Mouse (Mus musculus) neural tube, embryonic 10.5 days (tissue): ENCODE data around the gene Fgf11.
A peak's percentile ranks its signal among the peaks of the same experiment; 100 is the strongest.

Experiments
- DNase-seq: peaks from one replicate; pipeline ENCODE4 v3.0.0-alpha.2; 2017; ENCODE audit warnings: low spot score; ENCODE audit errors: extremely low spot score

Fgf11 gene

DNA sequence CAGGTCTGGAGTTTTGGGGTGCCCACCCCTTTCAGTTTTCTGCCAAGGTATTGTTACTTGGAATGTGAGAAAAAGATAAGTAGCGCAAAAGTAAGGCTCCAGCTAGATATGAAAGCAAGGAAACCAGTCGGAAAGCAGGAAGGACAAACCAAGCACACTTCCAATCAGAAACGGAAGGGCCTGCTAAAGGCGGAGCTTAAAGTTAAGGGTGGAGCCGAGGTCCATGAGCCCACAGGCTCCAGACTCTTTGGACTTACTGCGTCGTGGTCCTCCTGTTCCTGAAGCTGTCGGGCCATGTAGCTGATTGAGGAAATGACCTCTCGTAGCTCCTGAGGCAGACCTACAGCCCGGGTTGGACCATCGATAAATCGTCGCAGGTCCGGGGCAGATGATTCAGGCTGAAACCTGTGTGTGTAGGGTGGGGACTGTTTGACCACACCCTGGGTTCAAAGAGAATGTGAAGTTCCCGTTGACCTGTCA lies 16.8 kb downstream of the Fgf11 start:
- DNase-seq: no peak

DNA sequence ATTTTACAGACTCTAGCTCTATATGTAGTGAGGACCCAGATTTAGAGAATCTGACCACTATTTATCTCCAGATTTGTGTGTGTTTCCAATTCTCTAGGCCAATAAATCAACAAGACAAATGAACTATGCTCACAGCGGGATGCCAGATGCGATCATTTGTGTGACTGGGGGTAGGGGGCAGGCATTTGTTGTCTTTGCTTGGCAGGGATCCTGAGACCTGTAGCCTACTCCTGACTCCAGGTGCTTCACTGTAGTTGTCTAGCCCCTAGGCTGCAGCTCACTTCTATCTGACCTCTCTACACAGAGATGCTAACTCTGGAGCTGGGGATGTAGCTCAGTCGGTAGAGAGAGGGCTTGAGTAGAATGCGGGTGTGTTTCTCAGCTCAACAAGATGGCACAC lies 19.8 kb downstream of the Fgf11 start:
- DNase-seq: no peak

DNA sequence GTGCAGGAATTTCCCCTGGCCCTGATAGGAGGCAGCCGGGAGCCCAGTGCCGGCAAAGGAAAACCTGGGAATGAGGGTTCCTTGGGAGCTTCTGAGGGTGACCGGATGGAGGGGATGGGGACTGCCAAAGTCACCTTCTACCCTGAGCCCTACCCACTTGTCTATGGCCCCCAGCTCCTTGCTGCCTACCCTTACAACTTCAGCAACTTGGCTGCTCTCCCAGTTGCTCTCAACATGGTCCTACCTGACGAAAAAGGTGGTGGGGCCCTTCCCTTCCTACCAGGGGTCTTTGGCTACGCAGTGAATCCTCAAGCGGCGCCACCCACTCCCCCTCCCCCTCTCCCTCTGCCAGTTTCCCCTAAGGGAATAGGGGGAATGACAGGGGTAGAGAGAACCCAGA lies 22.7 kb downstream of the Fgf11 start:
- DNase-seq: no peak

DNA sequence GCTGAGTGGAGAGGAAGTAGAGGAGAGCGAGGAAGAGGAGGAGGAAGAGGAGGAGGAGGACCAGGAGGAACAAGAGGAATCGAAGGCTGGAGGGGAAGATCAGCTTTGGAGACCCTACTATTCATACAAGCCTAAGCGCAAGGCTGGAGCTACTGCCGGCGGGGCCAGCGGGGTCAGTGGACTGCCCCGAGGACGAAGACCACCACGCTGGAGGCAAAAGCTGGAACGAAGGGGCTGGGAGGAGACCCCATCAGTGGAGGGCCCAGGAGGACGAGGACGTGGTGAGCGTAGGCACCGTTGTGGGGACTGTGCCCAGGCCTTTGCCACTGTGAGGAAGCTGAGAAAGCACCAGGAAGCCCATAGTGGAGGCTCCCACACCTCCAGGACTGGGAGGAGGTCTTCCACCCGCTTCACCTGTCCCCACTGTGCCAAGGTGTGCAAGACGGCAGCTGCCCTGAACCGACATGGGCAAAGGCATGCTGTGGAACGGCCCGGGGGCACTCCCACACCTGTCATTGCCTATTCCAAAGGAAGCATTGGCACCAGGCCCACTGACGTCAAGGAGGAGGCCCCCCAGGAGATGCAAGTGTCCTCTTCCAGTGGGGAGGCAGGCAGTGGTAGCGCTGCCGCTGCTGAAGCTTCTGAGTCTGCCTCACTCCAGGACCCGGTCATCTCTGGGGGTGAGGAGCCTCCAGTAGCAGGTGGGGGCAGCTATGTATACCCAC lies 23.2 kb downstream of the Fgf11 start:
- DNase-seq: no peak

DNA sequence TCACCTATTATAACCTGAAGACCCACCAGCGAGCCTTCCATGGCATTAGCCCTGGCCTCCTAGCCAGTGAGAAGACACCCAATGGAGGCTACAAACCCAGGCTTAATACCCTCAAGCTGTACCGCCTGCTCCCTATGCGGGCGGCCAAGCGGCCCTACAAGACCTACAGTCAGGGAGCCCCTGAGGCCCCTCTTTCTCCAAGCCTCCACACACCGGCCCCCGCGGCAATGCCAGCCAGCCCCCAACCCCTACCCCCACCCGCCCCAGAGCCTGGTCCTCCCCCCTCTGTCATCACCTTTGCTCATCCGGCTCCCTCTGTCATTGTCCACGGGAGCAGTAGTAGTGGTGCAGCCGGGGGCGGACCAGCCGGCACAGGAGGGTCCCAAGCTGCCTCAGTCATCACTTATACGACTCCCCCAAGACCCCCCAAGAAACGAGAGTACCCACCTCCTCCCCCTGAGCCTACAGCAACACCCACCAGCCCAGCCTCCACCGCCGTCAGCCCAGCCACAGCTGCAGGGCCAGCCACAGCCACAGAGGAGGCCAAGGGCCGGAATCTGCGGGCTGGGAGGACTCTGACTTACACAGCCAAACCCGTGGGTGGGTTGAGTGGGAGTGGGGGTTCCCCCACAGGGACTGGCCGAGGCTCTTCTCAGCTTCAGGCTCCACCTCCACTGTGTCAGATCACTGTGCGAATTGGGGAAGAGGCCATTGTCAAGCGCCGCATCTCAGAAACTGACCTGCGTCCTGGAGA lies 24.0 kb downstream of the Fgf11 start:
- DNase-seq: no peak

DNA sequence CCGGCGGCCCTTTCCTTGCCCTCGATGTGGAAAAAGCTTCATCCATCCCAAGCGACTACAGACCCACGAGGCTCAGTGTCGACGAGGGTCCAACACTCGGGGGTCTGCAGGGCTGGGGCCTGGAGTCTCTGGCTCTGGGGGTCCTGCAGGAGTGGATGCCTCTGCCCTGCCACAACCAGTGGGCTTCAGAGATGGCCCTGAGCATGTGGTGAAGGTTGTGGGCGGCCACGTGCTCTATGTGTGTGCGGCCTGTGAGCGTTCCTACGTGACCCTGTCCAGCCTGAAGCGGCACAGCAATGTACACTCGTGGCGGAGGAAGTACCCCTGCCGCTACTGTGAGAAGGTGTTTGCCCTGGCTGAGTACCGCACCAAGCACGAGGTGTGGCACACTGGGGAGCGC lies 25.2 kb downstream of the Fgf11 start:
- no peak for DNase-seq

DNA sequence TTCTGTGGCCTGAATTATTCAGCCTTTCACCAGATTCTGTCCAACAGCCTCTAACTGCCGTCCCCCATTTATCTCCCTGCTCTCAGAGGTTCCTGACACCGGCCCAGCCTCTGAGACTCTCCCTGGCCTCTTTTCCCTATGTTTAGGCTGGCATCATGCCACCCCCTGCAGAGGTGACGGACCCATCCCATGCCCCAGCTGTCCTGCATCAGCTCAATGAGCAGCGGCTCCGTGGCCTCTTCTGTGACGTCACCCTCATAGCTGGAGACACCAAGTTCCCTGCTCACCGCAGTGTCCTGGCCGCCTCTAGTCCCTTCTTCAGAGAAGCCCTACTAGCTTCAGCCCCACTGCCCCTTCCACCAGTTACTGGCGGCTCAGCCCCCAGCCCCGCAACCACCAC lies 25.9 kb downstream of the Fgf11 start:
- no peak for DNase-seq

DNA sequence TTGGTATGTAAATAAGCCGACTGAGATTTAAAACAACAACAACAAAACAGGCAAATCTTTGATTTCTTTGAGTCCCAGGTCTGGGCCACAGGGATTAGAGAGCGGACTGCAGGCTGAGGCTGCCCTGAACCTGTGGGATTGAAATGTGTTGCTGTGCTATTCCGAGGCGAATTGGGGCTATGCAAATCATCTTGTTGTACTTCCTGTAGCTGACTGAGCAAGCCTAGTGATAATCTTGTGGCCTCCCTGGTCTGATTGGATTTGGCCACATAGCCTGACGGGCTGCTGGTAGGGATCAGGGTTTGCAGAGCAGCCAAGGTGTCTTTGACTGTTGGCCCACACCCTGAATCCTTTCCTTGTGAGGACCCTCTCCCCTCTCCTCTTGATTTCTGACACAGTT lies 26.7 kb downstream of the Fgf11 start:
- DNase-seq: no peak

DNA sequence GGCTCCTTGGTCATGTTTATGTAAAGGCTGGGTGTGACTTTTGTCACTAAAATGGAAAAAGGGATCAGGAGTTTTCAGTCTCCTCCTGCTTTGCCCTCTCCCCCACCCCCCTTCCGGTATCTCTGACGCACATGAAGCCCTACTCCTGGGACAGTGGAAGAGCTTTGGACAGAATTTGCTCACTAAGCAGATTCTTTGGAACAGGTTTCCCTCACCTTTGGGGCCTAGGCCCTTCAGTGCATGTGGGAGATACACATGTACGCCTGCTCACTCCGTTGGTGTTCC lies 34.1 kb downstream of the Fgf11 start:
- DNase-seq: no peak

DNA sequence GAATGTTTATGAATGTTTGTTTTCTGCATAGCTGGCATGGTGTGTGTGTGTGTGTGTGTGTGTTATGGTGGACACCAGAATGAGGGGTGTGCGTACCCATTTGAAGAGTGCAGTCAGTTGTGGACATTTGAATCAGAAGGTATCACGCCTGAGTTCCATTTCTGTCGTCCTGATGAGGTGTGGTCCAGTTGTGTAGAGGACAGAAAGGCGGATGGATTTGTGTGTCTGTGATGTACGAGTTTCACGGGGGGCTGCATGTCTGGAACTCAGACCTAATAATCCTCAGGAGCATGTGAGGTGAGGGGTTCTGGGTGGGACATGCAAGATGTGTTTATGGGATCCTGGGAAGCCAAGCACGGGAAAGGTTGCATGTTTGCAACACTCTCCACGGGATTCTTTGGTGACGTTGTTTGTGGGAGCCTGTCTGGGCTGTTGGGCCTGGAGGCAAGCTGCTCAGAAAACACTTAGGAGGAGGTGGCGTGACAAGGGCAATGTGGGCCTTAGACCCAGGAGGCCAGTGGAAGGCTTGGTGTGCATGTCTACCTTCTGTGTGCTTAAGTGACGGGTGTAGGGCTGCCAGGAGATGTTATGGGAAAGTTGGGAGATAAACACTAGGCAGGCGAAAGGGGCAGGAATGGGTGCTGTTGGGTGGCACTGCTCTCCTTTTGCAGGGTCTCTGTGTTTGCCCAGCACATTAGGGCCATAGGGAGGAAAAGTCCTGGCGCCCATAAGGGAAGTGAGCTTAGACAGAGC lies 34.6 kb downstream of the Fgf11 start:
- no peak for DNase-seq

DNA sequence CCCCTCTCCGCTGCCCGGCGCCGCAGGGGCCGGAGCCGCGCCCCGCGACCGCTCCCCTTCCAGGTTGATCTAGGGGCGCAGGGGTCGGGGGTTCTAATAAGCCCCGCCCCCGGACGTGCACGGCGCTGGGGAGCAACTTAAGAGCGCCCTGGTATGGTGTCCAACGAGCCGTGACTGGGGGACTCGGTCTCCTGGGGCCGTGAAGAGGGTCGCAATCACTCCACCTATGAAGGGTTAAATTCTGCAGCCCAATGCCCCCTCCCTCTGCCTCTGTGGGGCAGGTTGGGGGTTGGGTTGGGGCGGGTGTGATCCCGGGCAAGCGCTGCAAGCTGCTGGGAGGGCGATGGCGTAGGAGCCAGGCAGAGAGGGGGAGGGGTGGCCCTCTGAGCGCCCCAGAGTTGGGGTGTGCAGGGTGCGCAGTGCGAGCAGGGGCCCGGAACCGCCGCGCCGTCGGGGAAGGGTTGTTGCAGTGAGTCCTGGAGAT lies 35.5 kb downstream of the Fgf11 start:
- peak; percentile 58 for DNase-seq

DNA sequence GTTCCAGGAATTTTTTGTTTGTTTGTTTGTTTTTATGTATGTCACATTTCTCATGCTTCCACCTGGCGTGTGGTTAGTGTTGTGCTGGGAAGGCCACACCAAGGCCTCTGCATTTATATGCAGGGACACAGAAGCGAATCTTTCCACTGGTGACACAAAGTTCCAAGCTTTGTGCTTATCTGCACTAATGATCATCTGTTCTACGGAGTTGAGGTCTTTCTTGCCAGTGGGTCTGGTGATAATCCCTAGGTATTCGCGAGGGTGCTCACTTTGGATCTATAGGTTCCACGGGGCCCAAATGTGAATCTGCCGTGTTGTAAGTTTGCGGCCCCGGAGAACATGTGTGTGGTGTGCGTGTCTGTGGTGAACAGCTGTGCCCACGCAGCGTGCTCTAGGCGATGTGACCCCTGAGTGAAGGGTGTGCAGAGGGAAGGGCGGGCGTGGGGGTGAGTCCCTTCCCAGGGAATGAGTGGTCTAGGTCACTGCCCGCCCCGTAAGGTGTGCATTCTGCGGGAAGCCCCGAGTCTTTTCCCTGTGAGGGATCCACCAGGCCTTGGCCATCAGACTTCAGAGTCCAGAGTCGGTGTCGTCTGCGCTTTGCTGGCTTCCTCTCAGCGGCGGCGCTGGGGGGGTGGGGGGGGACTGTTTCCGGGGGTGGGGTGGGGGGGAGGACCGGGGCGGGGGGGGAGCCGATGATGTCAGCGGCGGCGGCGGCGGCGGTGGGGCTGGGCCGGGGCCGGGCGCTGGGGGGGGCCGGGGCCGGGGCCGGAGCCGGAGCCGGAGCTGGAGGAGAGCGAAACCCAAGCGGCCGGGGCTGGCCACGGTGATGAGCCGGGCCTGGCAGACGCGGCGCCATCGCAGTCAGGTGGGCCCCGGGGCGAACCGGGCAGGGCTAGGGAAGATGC lies 36.2 kb downstream of the Fgf11 start, which contains the start of gene Zbtb4:
Zbtb4 (plus strand) TSS at position 692 of the 905 bp plus-strand sequence.
- DNase-seq: peak; percentile 50

DNA sequence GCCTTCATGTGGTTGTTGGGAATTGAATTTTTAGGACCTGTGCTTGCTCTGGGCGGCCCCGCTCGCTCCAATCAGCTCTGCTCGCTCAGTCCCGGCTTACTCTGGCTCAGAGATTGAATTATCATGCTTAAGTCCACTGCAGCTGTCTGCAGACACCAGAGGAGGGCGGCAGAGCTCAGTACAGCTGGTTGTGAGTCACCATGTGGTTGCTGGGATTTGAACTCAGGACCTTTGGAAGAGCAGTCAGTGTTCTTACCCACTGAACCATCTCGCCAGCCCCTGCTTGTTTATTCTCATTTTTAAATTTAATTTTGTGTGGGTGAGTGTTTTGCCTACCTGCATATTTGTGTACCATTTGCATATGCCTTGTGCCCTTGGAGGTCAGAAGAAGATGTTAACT lies 38.1 kb downstream of the Fgf11 start:
- DNase-seq: no peak

DNA sequence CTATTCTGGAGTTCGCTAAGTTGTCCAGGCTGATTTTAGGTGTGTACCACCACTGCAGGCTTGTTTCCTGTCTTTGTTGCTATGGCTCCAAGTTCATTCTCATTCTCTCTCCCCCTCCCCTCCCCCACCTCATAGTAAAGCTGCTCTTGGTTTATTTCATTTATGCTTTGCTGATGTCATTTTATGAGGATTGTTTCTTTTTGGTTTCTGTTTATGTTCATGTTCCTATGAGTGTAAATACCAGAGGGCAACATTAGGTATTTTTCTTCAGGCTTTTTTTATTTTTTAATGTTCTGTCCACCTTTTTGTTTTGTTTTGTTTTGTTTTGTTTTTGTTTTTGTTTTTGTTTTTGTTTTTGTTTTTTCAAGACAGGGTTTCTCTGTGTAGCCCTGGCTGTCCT lies 39.8 kb downstream of the Fgf11 start, which contains the start of gene Slc35g3:
Slc35g3 (minus strand) TSS at position 101 of the 400 bp plus-strand sequence.
- no peak for DNase-seq

DNA sequence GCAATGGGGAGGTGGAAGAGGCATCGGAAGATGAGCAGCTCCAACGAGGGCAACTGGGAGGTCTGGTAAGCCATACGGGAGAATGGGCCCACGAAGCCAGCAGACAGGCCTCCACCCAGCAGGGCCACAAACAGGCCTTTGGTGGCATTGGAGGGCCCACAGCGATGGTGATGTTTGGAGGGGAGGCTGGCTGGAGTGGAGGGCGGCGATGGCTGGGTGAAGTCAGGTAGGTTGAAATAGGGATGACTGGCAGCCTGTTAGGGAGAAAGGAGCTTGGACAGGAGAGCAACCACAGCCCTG lies 40.8 kb downstream of the Fgf11 start:
- no peak for DNase-seq

DNA sequence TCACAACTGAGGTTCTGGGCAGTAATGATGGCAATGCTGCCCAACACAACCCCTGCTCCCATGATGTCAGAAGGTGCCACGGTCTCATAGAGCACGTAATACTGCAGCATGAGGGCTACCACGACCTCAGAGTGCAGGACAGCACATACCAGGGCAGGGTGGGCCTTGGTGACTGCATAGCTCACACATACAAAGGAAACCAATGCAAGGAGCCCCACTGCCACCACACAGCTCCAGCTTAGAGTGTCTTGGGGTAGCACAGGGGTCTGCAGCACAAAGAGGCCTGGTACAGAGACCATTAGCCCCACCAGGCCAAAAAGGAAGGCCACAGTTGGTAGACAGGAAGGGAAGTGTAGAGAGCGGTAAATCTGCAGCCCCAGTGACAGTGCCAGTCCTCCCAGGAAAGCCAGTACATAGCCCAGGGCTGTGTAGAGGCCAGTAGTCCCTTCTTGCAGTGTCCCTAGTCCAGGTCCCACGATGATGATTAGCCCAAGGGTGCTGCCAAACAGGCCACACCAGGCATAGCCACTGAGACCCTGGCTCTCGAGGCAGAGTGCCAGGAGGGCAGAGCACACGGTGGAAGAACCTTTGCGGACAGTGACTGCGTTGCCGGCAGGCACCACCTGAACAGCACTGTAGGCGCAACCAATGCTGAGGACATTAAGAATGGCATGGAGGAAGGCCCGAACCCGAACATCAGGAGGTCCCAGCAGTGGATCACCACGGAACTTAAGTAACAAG lies 41.3 kb downstream of the Fgf11 start:
- DNase-seq: no peak

DNA sequence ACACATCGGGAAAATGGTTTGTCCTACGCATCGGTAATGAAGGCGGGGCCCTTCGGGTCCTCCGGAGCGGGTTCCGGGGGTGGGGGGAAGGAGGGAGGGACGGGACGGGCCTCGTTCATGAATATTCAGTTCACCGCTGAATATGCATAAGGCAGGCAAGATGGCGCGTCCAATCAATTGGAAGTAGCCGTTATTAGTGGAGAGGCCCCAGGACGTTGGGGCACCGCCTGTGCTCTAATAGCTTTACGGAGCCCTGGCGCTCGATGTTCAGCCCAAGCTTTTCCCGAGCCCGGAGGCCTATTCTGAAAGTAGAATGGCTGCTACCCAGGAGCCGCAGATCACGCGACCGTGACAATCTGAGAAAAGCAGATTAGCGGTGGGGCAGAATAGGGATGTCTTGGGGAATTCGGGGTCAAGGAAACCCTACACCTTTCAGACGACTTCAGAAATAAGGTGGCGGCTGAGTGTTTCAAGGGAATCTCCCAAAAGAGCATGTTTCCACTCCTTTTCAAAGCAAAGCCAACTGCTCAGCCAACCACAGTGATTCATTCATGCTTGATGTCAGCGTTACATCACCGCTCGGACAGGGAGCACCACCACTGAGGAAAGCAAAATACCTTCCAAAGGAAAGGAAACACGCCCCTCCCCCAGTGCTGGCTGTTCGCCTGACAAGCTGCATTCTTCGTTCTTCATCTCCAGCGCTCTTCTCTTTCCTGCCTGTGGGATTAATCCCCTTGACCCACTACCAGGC lies 42.5 kb downstream of the Fgf11 start:
- DNase-seq: peak; percentile 74

DNA sequence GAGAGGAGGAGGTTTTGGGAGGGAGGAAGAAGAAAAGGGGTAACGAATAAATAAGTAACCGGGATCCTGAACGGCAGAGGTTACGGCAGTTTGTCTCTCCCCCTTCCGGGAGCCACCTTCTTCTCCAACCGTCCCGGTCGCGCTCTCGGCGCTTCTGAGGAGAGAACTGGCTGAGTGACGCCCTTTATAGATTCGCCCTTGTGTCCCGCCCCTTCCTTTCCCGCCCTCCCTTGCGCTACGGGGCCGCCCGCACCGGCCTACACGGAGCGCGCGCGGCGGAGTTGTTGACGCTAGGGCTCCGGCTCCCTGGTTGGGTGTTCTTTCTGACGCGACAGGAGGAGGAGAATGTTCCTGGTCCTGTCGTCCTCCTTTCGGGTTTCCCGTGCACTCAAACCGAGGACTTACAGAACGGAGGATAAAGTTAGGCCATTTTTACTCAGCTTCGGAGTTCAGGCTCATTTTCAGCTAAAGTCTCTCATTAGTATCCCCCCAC lies 43.1 kb downstream of the Fgf11 start, which contains the start of gene Polr2a:
Polr2a (minus strand) TSS at position 160 of the 493 bp plus-strand sequence.
- DNase-seq: peak; percentile 99

DNA sequence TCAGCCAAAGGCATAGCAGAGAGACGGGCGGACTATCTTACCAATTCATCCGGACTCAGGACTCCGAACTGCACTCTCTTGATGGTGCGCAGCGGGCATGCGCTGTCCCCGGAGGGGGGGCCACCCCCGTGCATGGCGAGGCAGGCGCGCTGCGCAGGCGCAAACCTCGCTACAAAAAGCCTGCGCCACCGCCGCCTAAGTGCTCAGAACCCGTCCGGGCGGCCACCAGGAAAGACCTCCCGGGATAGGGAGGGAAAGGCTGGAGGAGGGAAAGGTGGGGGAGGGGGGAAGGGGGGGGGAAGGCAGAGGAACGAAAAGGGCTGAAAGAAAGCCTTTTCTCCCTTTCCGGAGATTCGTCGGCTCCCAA lies 43.6 kb downstream of the Fgf11 start:
- DNase-seq: peak; percentile 90
